Mouse (Mus musculus) cerebellum, adult 2 months (tissue): ENCODE measurements around the gene Hoxb1.

ENCODE experiments used
- CTCF ChIP-seq: fragments of 200-500 bp; IDR thresholded peaks from 2 replicates; pipeline ENCODE4 v1.5.1; 2011; ENCODE audit warnings: low read depth, mild to moderate bottlenecking, control low read depth, low read length, moderate library complexity, borderline replicate concordance; ENCODE audit not compliant: insufficient read depth
- POLR2A ChIP-seq: fragments of 200-500 bp; IDR thresholded peaks from 2 replicates; pipeline ENCODE4 v1.6.1; 2011; ENCODE audit warnings: low read length, control low read depth, borderline replicate concordance; ENCODE audit not compliant: insufficient read depth

DNA sequence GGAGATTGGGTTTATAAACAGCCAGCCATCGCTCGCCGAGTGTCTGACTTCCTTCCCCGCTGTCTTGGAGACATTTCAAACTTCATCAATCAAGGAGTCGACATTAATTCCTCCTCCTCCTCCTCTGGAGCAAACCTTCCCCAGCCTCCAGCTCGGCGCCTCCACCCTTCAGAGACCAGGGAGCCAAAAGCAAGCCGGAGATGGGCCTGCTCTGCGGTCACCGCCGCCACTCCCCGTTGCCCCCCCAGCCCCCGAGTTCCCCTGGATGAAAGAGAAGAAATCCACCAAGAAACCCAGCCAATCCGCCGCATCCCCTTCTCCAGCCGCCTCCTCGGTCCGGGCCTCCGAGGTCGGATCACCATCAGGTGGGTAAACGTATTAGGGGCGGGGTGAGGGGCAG, 13.7 kb upstream of the Hoxb1 start:
- no peak for TF ChIP-seq CTCF
- no peak for TF ChIP-seq POLR2A
